Mouse (Mus musculus) kidney, postnatal 0 days (tissue): Measurements from ENCODE around the gene Fgfr2. TPM values are rescaled to one million over a fixed set of nuclear protein-coding genes. Genes with fewer than 3 reads are reported as not detected.

Experiments used
- ATAC-seq: fragments of 200-750 bp; cut with Nextera tagmentation; replicated peaks from 2 replicates; pipeline ENCODE4 v1.8.0; 2017; ENCODE audit warnings: low read depth, moderate number of reproducible peaks, moderate TSS enrichment, moderate library complexity; ENCODE audit not compliant: low FRiP score
- DNase-seq: peaks from one replicate; pipeline ENCODE4 v3.0.0-alpha.2; 2016; ENCODE audit warnings: low spot score
- H3K27ac ChIP-seq: fragments of 300-500 bp; sonication (generic); 2 replicates; pipeline ENCODE4 v1.5.1; 2014; ENCODE audit warnings: mild to moderate bottlenecking
- H3K27me3 ChIP-seq: fragments of 300-500 bp; sonication (generic); 2 replicates; pipeline ENCODE4 v1.6.1; 2014; ENCODE audit warnings: low read length, mixed read lengths; ENCODE audit not compliant: insufficient read depth
- H3K36me3 ChIP-seq: fragments of 300-500 bp; sonication (generic); 2 replicates; pipeline ENCODE4 v1.6.1; 2014; ENCODE audit warnings: low read length, mixed read lengths; ENCODE audit not compliant: insufficient read depth
- H3K4me1 ChIP-seq: fragments of 300-500 bp; sonication (generic); replicated peaks from 2 replicates; pipeline ENCODE4 v1.6.1; 2014; ENCODE audit warnings: antibody characterized with exemption, low read length, mixed read lengths; ENCODE audit not compliant: insufficient read depth
- H3K4me2 ChIP-seq: fragments of 300-500 bp; sonication (generic); 2 replicates; pipeline ENCODE4 v1.6.1; 2014; ENCODE audit warnings: mild to moderate bottlenecking, low read length, moderate library complexity, mixed read lengths
- H3K4me3 ChIP-seq: fragments of 300-500 bp; sonication (generic); replicated peaks from 2 replicates; pipeline ENCODE4 v1.5.1; 2014; ENCODE audit warnings: low read depth, low read length
- H3K9ac ChIP-seq: fragments of 300-500 bp; sonication (generic); 2 replicates; pipeline ENCODE4 v1.6.1; 2014; ENCODE audit warnings: low read depth, low read length
- H3K9me3 ChIP-seq: fragments of 300-500 bp; sonication (generic); replicated peaks from 2 replicates; pipeline ENCODE4 v1.6.1; 2016; ENCODE audit warnings: low read length, inconsistent platforms, mixed read lengths
- CTCF ChIP-seq: IDR thresholded peaks from 2 replicates; pipeline ENCODE4 v1.5.1; 2016; ENCODE audit warnings: antibody characterized with exemption, low read depth, mild to moderate bottlenecking, moderate library complexity
- WGBS: fragments of 180-500 bp; shearing (Covaris S2); extraction: QIAGEN DNeasy Blood & Tissue Kit; methylation state at CpG from one replicate; pipeline ENCODE4 v1.1.7; 2014; 5-methylcytosine and 5-hydroxymethylcytosine counted together
- polyA plus RNA-seq: library from polyadenylated mRNA; unstranded; fragments of >200 nt; fragmentation: Nextera tagmentation; extraction: Ambion mirVana; gene quantifications from 2 replicates; pipeline ENCODE4 v1.2.1, GENCODE M21; 2015

Gene Fgfr2
- polyA plus RNA-seq, 1 experiment from 2014 or later = 79.8 TPM

DNA sequence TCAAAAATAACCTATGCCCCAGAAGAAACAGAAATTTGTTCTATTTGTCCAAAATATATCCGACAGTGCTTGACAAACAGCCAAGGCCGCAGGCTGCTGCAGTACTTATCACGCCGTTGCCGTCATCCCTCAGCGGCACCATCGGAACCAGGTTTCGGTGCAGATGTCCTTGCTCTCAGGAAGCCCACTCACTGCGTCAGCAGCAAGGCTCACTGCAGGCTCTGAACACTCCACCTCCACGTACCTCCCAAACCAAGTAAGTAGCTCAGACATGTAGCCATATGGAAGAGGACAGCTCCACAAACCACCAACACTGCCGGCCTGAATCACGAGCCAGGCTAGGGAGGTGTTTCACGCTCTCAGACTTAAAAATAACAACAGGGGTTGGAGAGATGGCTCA lies 334.3 kb downstream of the Fgfr2 start:
- H3K27me3 ChIP-seq = no peaks in the 10 kb centered on the region
- no peak for TF ChIP-seq CTCF
- no peak overlapping the region for H3K4me3 ChIP-seq
- no peaks in the 10 kb centered on the region for H3K36me3 ChIP-seq
- WGBS = 90% methylated on average over 13 of the region's 13 CpGs
- H3K9me3 ChIP-seq = no peaks in the 10 kb centered on the region
- no peak overlapping the region for H3K4me2 ChIP-seq
- H3K27ac ChIP-seq = no peak overlapping the region
- DNase-seq = no peak
- peaks cover 31% of the 10 kb centered on the region; the same call in 1 of the 2 replicates for H3K4me1 ChIP-seq
- ATAC-seq = no peak
- no peak overlapping the region for H3K9ac ChIP-seq

DNA sequence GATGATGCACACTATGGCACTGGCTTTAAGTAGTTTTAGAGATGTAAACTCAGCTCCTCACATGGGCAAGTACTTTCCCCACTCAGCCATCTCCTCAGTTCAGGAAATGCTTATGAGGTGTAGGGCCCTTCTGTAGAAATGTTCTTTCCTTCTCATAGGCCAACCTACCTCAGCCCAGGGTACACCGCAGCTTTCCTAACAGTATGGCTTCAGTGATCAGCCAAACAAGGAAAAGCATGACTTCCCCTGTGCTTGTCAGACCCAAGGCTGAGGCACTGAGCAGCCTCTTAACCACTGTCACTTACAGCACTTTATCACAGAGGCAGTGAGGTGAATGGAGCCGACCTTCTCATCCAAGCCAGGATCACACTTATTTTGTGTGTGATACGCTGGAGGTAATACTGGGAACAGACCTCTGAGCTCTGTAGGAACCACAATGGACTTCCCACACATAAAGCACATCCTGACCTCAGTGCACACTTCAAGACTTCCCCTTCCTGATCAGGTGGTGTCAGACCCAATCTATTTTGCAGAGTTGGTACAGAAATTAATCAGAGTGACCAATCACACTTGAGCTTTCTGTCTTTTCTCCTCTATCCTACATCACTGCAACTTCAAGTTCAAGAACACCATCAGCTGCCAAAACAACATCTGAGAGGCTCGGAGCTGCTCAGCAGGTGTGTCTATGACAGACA lies 335.5 kb downstream of the Fgfr2 start:
- Histone ChIP-seq H3K36me3 (no peaks in the 10 kb centered on the region), H3K27me3 (no peaks in the 10 kb centered on the region), H3K4me3 (no peak overlapping the region), H3K27ac (peak overlapping the region; percentile 66; the same call in 1 of the 2 replicates), H3K4me2 (no peak overlapping the region), H3K9ac (no peak overlapping the region), H3K4me1 (peaks cover 23% of the 10 kb centered on the region; the same call in 1 of the 2 replicates), H3K9me3 (no peaks in the 10 kb centered on the region)
- WGBS = 83% methylated on average over 4 of the region's 4 CpGs
- ATAC-seq = no peak
- TF ChIP-seq CTCF = no peak
- no peak for DNase-seq

DNA sequence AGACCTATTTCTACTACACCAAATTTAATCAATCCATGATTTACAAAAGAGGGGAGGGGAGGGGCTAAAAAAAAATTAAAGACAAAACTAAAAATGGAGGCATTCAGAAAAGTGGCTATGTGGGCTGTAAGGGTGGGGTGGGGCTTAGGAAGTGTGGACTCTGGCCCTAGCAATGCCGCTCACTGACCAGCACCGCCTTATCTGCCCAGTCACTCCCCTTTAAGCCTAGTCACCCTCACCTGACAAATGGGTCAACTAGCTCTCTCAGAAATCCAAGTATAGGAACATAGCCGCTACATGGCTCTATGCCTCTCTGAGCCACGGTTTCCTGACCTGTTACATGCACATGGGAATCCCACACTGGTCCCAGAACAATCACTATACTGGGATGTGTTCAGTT lies 336.1 kb downstream of the Fgfr2 start:
- Histone ChIP-seq H3K4me2 (no peak overlapping the region), H3K9me3 (no peaks in the 10 kb centered on the region), H3K27me3 (no peaks in the 10 kb centered on the region), H3K36me3 (no peaks in the 10 kb centered on the region), H3K27ac (peak overlapping the region; percentile 66), H3K4me1 (peaks cover 23% of the 10 kb centered on the region; the same call in 1 of the 2 replicates), H3K9ac (no peak overlapping the region), H3K4me3 (no peak overlapping the region)
- WGBS = 87% methylated on average over 4 of the region's 4 CpGs
- ATAC-seq (no peak), DNase-seq (no peak)
- no peak for TF ChIP-seq CTCF

GRCm38 (mm10) chr7:132786522-132786921 lies 336.6 kb downstream of the Fgfr2 start:
- DNase-seq = peak; percentile 37
- no peaks in the 10 kb centered on the region for H3K9me3 ChIP-seq
- peak; percentile 41; the same call in 1 of the 2 replicates for ATAC-seq
- TF ChIP-seq CTCF = no peak
- H3K27ac ChIP-seq = peak overlapping the region; percentile 66
- H3K4me1 ChIP-seq = peaks cover 27% of the 10 kb centered on the region; the same call in 1 of the 2 replicates
- no peak overlapping the region for H3K9ac ChIP-seq
- H3K4me2 ChIP-seq = no peak overlapping the region
- H3K36me3 ChIP-seq = no peaks in the 10 kb centered on the region
- H3K27me3 ChIP-seq = no peaks in the 10 kb centered on the region
- WGBS = 37% methylated on average over 4 of the region's 4 CpGs
- no peak overlapping the region for H3K4me3 ChIP-seq

DNA sequence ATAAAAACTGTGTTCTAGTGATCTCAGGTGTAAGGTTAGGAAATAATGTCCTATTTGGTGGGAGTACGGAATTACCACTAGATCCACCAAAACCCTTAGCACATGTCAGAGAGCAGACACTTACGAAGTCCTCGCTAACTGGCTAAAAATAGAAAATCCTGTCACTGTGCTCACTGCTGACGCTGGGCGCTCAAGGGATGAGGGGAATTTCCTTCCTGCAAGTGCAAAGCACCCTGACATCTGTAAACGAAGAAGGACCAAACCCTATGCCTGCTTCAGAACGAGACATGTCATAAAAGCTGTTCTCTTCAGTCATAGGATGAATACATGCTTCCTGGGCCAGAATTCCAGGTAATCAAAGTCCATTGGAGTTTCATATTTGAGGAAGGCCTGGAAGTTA lies 337.1 kb downstream of the Fgfr2 start:
- Histone ChIP-seq H3K36me3 (no peaks in the 10 kb centered on the region), H3K4me2 (no peak overlapping the region), H3K27me3 (no peaks in the 10 kb centered on the region), H3K9ac (no peak overlapping the region), H3K4me1 (peaks cover 32% of the 10 kb centered on the region; the same call in 1 of the 2 replicates), H3K27ac (peak overlapping the region; percentile 66), H3K4me3 (no peak overlapping the region), H3K9me3 (no peaks in the 10 kb centered on the region)
- ATAC-seq (no peak), DNase-seq (peak; percentile 65)
- WGBS = 28% methylated on average over 7 of the region's 7 CpGs
- no peak for TF ChIP-seq CTCF

GRCm38 (mm10) chr7:132784101-132784500 lies 339.0 kb downstream of the Fgfr2 start:
- no peaks in the 10 kb centered on the region for H3K9me3 ChIP-seq
- H3K27me3 ChIP-seq = no peaks in the 10 kb centered on the region
- H3K27ac ChIP-seq = peak overlapping the region; percentile 31; the same call in 1 of the 2 replicates
- no peak overlapping the region for H3K4me2 ChIP-seq
- no peak overlapping the region for H3K9ac ChIP-seq
- ATAC-seq (no peak), DNase-seq (no peak)
- H3K4me1 ChIP-seq = peaks cover 42% of the 10 kb centered on the region; the same call in 1 of the 2 replicates
- WGBS = 65% methylated on average over 5 of the region's 5 CpGs
- TF ChIP-seq CTCF = no peak
- no peaks in the 10 kb centered on the region for H3K36me3 ChIP-seq
- no peak overlapping the region for H3K4me3 ChIP-seq

GRCm38 (mm10) chr7:132781850-132782249 lies 341.3 kb downstream of the Fgfr2 start:
- Histone ChIP-seq H3K4me2 (no peak overlapping the region), H3K27ac (peak overlapping the region; percentile 66; the same call in 1 of the 2 replicates), H3K4me1 (peaks cover 40% of the 10 kb centered on the region), H3K9me3 (no peaks in the 10 kb centered on the region), H3K9ac (no peak overlapping the region), H3K27me3 (no peaks in the 10 kb centered on the region), H3K36me3 (0 out of 2 replicates have a peak, but pooled peaks cover 5% of the 10 kb centered on the region), H3K4me3 (no peak overlapping the region)
- WGBS = 56% methylated on average over 6 of the region's 6 CpGs
- DNase-seq = no peak
- TF ChIP-seq CTCF = no peak
- no peak for ATAC-seq
